Mouse (Mus musculus): ENCODE data around the gene Exoc3l2.

DNA sequence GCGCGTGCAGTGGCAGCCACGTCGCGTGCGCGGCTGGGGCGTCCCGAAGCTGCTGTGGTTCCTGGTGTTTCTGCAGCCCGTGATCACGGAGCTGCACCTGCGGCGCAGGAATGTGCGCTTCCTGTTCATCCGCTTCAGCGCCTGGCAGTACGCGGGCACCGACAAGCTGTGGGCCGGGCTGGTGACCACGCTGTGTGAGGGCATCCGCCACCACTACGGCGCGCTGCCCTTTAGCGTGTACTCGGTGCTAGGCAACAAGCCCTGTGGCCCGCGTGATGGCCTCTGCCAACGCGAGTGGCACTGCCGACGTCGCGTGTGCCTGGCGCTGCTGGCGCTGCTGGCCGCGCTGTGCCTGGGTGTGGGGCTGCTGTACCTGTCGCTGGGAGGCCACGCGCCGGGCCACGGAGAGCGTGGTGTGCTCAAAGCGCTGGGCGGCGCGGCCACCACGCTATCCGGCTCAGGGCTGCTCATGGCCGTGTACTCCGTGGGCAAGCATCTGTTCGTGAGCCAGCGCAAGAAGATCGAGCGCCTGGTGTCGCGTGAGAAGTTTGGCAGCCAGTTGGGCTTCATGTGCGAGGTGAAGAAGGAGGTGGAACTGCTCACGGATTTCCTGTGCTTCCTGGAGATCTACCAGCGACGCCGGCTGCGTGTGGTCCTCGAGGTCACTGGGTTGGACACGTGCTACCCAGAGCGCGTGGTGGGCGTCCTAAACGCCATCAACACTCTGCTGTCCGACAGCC lies 60.1 kb downstream of the Exoc3l2 start:
- no peak for TF ChIP-seq CTCF (IDR thresholded peaks at IDR 0.05; ENCODE audit: low read depth)
- TF ChIP-seq EP300 (IDR thresholded peaks at IDR 0.05; ENCODE audit: low read depth) = no peak

All from liver, embryonic 14.5 days (tissue).